Mouse (Mus musculus) thymus, adult 2 months (tissue): ENCODE results near the gene Gm38392. TPM values are rescaled to one million over a fixed set of nuclear protein-coding genes. Genes with fewer than 3 reads are reported as not detected.
A peak's percentile ranks its signal among the peaks of the same experiment; 100 is the strongest.
"Not testable (repeated sequence)": the region's sequence is repeated elsewhere in the genome, so short reads cannot be mapped to it uniquely, and the experiment has no call there.

Source experiments
- DNase-seq: peaks from one replicate; pipeline ENCODE4 v3.0.0; 2021
- H3K27ac ChIP-seq: fragments of 200-500 bp; 2 replicates; pipeline ENCODE4 v1.5.1; 2012; ENCODE audit warnings: low read length, control low read depth; ENCODE audit not compliant: control insufficient read depth, insufficient read depth
- H3K27me3 ChIP-seq: fragments of 200-500 bp; 2 replicates; pipeline ENCODE4 v1.6.1; 2012; ENCODE audit warnings: mild to moderate bottlenecking, low read length, moderate library complexity, mixed read lengths; ENCODE audit not compliant: control insufficient read depth, insufficient read depth
- H3K36me3 ChIP-seq: fragments of 200-500 bp; 2 replicates; pipeline ENCODE4 v1.6.1; 2012; ENCODE audit warnings: mild to moderate bottlenecking, low read length, moderate library complexity; ENCODE audit not compliant: control insufficient read depth, insufficient read depth
- H3K4me1 ChIP-seq: fragments of 200-500 bp; replicated peaks from 2 replicates; pipeline ENCODE4 v1.6.1; 2012; ENCODE audit warnings: low read length; ENCODE audit not compliant: control insufficient read depth, insufficient read depth
- H3K4me3 ChIP-seq: fragments of 200-500 bp; 2 replicates; pipeline ENCODE4 v1.5.1; 2012; ENCODE audit warnings: mild to moderate bottlenecking, low read length, control low read depth, moderate library complexity; ENCODE audit not compliant: control insufficient read depth, insufficient read depth
- CTCF ChIP-seq: fragments of 200-500 bp; IDR thresholded peaks from 2 replicates; pipeline ENCODE4 v1.5.1; 2012; ENCODE audit warnings: mild to moderate bottlenecking, control low read depth, low read length, moderate library complexity, borderline replicate concordance; ENCODE audit not compliant: control insufficient read depth, poor library complexity, insufficient read depth; ENCODE audit errors: extremely low read depth
- POLR2A ChIP-seq: fragments of 200-500 bp; IDR thresholded peaks from 2 replicates; pipeline ENCODE4 v1.6.1; 2012; ENCODE audit warnings: mild to moderate bottlenecking, low read length, control low read depth, moderate library complexity; ENCODE audit not compliant: control insufficient read depth, poor library complexity, insufficient read depth; ENCODE audit errors: extremely low read depth
- WGBS: fragments of 180-500 bp; shearing (Covaris S2); methylation state at CpG from one replicate; pipeline ENCODE4 v1.1.7; 2018; 5-methylcytosine and 5-hydroxymethylcytosine counted together
- polyA plus RNA-seq: library from polyadenylated mRNA; depleted of rRNA; stranded (reverse); fragments of >200 nt; gene quantifications from 2 replicates; pipeline ENCODE4 v1.2.3, GENCODE M21; 2012

The Gm38392 gene
- polyA plus RNA-seq, 1 experiment, result 0.11 TPM

- 91% methylated on average over 5 of the region's 5 CpGs for WGBS
Observed at GRCm38 (mm10) chr3:88328956-88329355, 41.9 kb upstream of the Gm38392 start.

GRCm38 (mm10) chr3:88324951-88325405 lies 38.0 kb upstream of the Gm38392 start, which contains the start of gene Glmp:
Glmp (plus strand) TSS chr3:88325023.
- peak within 1 kb of the TSS; percentile 63 for H3K4me3 ChIP-seq
- peaks cover 35% of the 10 kb centered on the region for H3K36me3 ChIP-seq
- H3K27ac ChIP-seq, result peak within 1 kb of the TSS; percentile 8; the same call in 1 of the 2 replicates
- peaks cover 12% of the 10 kb centered on the region for H3K4me1 ChIP-seq
- peak; percentile 48 for DNase-seq
- TF ChIP-seq POLR2A (peak; percentile 52; the same call in 1 of the 2 replicates), CTCF (no peak)
- no peaks in the 10 kb centered on the region for H3K27me3 ChIP-seq
- WGBS, result 2% methylated on average over 10 of the region's 10 CpGs

More at GRCm38 (mm10) chr3:88328956-88329355, 41.9 kb upstream of the Gm38392 start:
- H3K27me3 ChIP-seq, result no peaks in the 10 kb centered on the region
- DNase-seq, result no peak
- H3K36me3 ChIP-seq, result 0 out of 2 replicates have a peak, but pooled peaks cover 9% of the 10 kb centered on the region
- no peak overlapping the region for H3K4me3 ChIP-seq
- H3K27ac ChIP-seq, result no peak overlapping the region
- no peak for TF ChIP-seq POLR2A
- no peak for TF ChIP-seq CTCF
- H3K4me1 ChIP-seq, result peaks cover 12% of the 10 kb centered on the region

GRCm38 (mm10) chr3:88299172-88299571 lies 12.2 kb upstream of the Gm38392 start:
- Histone ChIP-seq H3K4me1 (peaks cover 3% of the 10 kb centered on the region), H3K36me3 (peaks cover 44% of the 10 kb centered on the region), H3K27ac (no peak overlapping the region), H3K4me3 (no peak overlapping the region), H3K27me3 (no peaks in the 10 kb centered on the region)
- TF ChIP-seq CTCF (no peak), POLR2A (no peak)
- 96% methylated on average over 1 of the region's 1 CpGs for WGBS
- DNase-seq, result no peak

- TF ChIP-seq POLR2A (no peak), CTCF (no peak)
- Histone ChIP-seq H3K27me3 (no peaks in the 10 kb centered on the region), H3K27ac (peak overlapping the region; percentile 80), H3K4me3 (peak overlapping the region; percentile 83), H3K4me1 (peaks cover 3% of the 10 kb centered on the region), H3K36me3 (peaks cover 28% of the 10 kb centered on the region)
- WGBS, result under 1% methylated on average over 30 of the region's 30 CpGs
- DNase-seq, result no peak
Observed at GRCm38 (mm10) chr3:88297321-88297851, 10.4 kb upstream of the Gm38392 start.

- H3K4me1 ChIP-seq, result peaks cover 3% of the 10 kb centered on the region
- WGBS, result under 1% methylated on average over 44 of the region's 44 CpGs
- peak; percentile 93 for DNase-seq
- H3K4me3 ChIP-seq, result peak within 1 kb of the TSS; percentile 83
- H3K36me3 ChIP-seq, result peaks cover 21% of the 10 kb centered on the region
- peak; percentile 65 for TF ChIP-seq POLR2A
- TF ChIP-seq CTCF, result no peak
- no peaks in the 10 kb centered on the region for H3K27me3 ChIP-seq
- peak within 1 kb of the TSS; percentile 90 for H3K27ac ChIP-seq
Observed at GRCm38 (mm10) chr3:88296561-88297318, 9.7 kb upstream of the Gm38392 start, which contains the start of the genes Tsacc and Cct3. Tsacc (minus strand) TSS chr3:88296999. Cct3 (plus strand) TSS chr3:88297116.

GRCm38 (mm10) chr3:88296110-88296560 lies 9.1 kb upstream of the Gm38392 start:
- no peaks in the 10 kb centered on the region for H3K27me3 ChIP-seq
- no peak for DNase-seq
- H3K4me1 ChIP-seq, result peaks cover 3% of the 10 kb centered on the region
- H3K36me3 ChIP-seq, result peaks cover 15% of the 10 kb centered on the region
- H3K27ac ChIP-seq, result peak overlapping the region; percentile 90
- H3K4me3 ChIP-seq, result peak overlapping the region; percentile 57
- under 1% methylated on average over 12 of the region's 12 CpGs for WGBS
- TF ChIP-seq POLR2A (no peak), CTCF (no peak)

- 28% methylated on average over 1 of the region's 1 CpGs for WGBS
- H3K4me3 ChIP-seq, result not testable (repeated sequence)
Observed at GRCm38 (mm10) chr3:88295272-88295671, 8.3 kb upstream of the Gm38392 start.

More at GRCm38 (mm10) chr3:88295272-88295671, 8.3 kb upstream of the Gm38392 start:
- not testable (repeated sequence) for H3K36me3 ChIP-seq, H3K4me1 ChIP-seq, DNase-seq, H3K27ac ChIP-seq, H3K27me3 ChIP-seq
